Mouse (Mus musculus) liver, embryonic 14.5 days (tissue): ENCODE measurements around the gene Adamtsl3.

Experiments
- CTCF ChIP-seq: IDR thresholded peaks from 2 replicates; pipeline ENCODE4 v1.5.1; 2016; ENCODE audit warnings: antibody characterized with exemption, low read depth, control low read depth
- EP300 ChIP-seq: IDR thresholded peaks from 2 replicates; pipeline ENCODE4 v1.6.1; 2016; ENCODE audit warnings: antibody characterized with exemption, low read depth

GRCm38 (mm10) chr7:82382843-82383535, 47.5 kb downstream of the Adamtsl3 start:
- TF ChIP-seq CTCF (no peak), EP300 (no peak)
